Mouse (Mus musculus) splenic B cell, adult 2 months (primary cell): ENCODE measurements around the gene Zdhhc6.

Source experiments
- DNase-seq: peaks from one replicate; pipeline ENCODE4 v3.0.0-alpha.2; 2011; ENCODE audit warnings: low read depth, low spot score
- H3K27me3 ChIP-seq: 2 replicates; pipeline ENCODE4 v1.6.1; 2012; ENCODE audit warnings: mild to moderate bottlenecking, low read length, moderate library complexity, mixed read lengths; ENCODE audit not compliant: control insufficient read depth, poor library complexity, insufficient read depth, severe bottlenecking
- H3K36me3 ChIP-seq: 2 replicates; pipeline ENCODE4 v1.6.1; 2012; ENCODE audit warnings: mild to moderate bottlenecking, low read length, moderate library complexity, mixed read lengths; ENCODE audit not compliant: control insufficient read depth, poor library complexity, insufficient read depth, severe bottlenecking

Zdhhc6 gene

DNA sequence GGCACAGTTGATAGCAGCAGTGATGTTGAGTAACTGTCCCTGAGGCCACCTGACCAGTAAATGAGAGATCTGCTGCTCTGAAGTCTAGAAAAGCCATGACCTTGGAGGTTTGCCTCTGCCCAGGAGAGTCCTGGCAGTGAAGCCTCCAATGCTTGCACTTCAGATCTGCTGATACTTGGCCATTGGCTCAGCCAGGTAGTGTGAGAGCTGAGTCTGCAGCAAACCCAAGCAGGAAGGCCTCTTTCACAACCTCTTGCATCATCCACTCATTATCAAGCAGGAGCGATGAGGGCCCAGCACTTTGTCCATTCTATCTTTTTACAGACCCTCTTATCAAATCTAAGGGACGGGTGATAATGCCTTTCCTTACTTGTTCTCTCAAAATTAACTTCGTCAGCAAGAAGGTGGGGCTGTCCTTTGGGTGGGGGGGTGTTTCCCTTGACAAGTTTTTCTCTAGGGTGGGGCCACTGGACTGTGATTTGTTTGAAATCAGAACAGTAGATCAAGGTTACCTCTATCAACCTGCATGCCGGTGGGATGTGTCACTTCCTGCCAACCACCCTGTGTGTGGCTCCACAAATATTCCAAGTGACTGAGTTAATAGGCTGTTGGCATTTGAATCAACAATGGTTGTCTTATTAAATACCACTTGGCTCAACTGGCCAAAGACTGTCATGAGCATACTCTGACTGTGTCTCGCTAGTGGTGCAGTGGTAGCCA is 58.0 kb downstream of the Zdhhc6 start:
- Histone ChIP-seq H3K36me3 (no peaks in the 10 kb centered on the region), H3K27me3 (no peaks in the 10 kb centered on the region)
- no peak for DNase-seq

DNA sequence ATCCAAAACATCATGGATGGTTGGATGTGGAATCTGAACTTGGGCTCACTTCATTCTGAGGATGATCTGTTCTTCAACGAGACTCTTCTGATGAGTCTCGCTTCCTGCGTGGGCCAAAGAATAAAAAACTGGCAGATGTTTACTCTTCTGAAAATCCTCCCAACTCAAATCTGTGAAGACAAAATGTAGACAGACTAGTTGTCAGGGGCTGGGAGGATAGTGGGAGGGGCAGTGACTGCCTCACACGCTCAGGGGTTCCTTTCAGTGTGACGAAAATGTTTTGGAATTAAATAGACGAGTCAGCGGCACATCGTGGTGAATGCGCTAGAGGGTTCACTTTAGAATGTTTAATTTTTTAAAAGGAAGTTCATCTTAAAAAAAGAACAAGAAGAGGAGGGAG is 59.7 kb downstream of the Zdhhc6 start:
- Histone ChIP-seq H3K36me3 (no peaks in the 10 kb centered on the region), H3K27me3 (no peaks in the 10 kb centered on the region)
- DNase-seq = no peak

DNA sequence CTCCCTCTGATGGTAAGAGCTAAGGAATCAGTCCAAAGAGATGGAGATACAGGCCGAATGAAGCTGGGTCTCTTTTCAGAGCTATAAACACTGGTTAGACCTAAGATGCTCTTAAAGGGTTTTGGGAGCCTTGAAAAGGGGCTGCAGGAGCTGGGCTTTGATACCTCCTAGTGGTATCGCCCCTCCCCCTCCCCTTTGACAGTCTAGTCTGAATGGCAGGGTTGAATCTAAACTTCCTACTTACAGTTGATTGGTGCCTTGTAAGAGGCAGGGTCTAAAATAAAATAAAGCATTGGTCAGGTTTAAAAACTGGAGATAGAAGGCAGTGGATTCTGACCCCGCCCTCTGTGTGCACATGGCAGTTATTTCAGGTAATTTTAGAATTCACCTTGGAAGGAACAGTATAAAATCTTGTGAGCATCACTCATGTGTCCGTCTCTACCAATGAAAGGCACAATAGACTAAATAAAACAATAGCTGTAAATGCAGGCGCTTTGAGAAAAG is 61.3 kb downstream of the Zdhhc6 start:
- no peaks in the 10 kb centered on the region for H3K27me3 ChIP-seq
- H3K36me3 ChIP-seq = no peaks in the 10 kb centered on the region
- peak; percentile 52 for DNase-seq

DNA sequence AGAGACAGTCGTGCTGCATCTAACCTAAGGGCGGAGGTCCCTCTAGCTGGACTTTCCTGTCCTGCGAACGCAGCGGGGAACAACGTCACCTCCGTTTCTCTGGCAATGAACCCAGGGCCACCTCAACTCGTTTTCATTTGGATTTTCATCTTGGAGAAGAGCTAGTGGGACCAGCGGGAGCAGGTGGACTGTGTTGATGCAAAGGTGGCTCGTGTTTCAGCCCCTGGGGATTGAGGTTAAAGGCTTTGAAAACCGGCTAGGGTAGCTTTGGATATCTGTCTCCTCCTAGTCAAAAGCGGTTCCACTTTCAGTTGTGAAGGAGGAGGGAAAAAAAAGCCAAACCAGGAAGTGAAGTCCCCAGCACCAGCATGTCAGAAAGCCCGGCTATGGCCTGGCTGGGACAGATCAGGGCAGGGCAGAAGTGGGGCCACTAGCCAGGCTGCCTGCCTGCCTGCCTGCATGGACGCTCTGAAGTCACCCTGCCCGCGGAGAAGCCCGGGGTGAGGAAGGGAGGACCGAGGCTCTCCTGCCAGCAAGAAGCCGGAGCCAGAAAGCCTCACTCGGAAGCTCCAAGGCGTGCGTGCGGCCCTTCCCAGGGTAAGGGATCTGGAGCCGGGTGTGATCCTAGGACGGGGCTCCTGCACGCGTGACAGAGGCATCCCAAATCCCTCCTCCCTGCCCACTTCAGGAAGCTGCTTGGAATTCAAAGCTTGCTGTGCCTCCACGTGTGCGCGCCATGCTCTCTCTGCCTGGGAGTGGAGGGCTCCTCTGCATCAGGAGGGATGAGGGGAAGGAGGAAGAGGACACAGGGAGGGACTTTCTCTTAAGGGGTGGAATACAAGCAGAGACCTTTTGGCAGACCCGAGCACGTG is 62.0 kb downstream of the Zdhhc6 start:
- DNase-seq = peak; percentile 69
- Histone ChIP-seq H3K36me3 (no peaks in the 10 kb centered on the region), H3K27me3 (no peaks in the 10 kb centered on the region)

DNA sequence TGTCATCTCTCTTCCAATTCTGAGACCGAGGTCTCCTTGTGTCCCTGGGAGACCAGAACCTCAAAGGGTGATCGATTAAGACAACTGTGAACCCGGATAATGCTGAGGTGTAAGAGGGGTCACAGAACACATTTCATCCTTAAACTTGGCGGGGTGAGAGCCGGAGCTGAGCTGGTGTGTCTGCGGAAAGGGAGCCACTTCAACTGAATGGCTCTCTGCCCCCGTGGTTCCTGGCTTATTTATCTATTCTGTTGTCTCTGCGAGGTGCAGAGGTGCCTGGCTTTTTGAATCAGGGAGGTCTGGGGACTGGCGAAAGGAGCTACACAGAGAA is 62.6 kb downstream of the Zdhhc6 start:
- no peaks in the 10 kb centered on the region for H3K27me3 ChIP-seq
- no peak for DNase-seq
- no peaks in the 10 kb centered on the region for H3K36me3 ChIP-seq

DNA sequence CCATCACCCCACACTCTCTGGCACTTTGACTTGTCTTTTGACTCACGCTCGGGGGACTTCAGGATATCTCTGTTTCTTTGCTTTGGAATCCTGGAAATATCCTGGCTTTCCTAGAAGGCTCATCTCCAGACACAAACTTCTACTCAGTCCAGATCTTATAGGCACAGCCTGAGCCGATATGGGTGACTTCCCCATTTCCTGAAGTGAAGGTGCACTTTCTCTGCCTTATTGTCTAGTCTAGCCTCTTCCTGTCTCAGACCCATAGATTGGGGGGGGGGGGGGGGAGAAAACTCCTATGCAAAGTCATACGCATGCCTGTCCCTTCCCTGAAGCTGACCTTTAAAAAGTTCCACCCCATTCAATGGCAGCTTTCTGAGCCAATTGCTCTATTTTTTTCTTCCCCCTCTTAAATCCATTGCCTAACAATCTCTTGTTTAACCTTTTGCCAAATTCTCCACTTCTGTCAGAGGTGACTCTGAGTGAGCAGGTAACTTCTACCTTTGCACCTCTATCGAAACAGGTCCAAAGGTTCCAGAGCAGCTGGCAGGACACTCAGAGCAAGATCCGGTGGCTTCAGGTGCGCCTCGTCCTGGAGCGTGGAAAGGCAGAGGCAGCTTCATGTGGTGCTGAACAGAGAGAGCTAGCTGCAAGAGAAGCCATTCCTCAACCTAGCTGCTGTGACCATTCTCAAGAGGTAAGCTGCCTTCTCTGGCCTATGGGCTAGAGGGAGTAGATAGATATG is 64.3 kb downstream of the Zdhhc6 start, which contains the start of gene Acsl5:
Acsl5 (plus strand) TSS at position 556 of the 742 bp plus-strand sequence.
- H3K27me3 ChIP-seq = no peaks in the 10 kb centered on the region
- peak; percentile 30 for DNase-seq
- no peaks in the 10 kb centered on the region for H3K36me3 ChIP-seq

DNA sequence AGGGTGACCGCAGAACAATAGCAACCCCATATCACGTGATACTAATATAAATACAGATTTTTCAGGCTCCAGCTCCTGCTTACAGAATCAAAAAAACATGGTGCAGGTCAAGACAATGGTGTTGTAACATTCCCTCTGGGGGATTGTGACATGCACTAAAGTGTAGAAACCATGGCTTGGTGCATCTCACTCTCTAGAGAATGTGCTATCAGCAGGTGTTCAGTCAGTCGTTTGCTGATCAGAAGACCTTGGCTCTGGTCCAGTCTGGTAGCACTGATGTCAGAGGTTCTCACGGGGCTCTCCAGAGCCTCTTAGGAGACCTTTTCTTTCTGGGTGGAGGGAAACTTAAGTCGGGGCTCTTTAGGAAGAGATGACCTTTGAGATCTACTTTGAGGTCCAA is 65.4 kb downstream of the Zdhhc6 start:
- no peaks in the 10 kb centered on the region for H3K27me3 ChIP-seq
- H3K36me3 ChIP-seq = no peaks in the 10 kb centered on the region
- DNase-seq = no peak

DNA sequence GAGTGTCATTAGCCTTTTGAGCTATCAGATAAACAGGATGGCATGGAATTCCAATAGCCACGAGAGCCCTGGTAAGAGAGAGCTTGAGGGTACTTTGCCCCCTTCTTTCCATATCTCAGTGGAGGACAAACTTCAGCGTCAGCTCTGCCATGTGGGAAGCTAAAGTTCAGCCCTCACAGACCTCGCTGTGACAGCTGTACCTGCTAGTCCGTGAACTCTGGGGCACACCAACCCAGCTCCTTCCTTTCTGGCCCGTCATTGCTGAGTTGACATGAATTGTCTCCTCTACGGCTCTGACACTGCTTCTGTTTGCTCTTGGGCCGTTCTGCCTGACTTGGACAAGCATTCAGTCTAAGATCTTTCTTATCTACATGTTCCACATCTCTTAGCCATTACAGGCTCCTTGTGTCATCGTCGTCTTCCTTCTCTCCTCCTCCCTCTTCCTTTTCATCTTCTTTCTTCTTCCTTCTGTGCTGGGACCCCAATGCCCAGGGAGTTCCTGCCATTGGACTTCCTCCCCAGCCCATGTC is 67.8 kb downstream of the Zdhhc6 start:
- Histone ChIP-seq H3K36me3 (no peaks in the 10 kb centered on the region), H3K27me3 (no peaks in the 10 kb centered on the region)
- DNase-seq = no peak

DNA sequence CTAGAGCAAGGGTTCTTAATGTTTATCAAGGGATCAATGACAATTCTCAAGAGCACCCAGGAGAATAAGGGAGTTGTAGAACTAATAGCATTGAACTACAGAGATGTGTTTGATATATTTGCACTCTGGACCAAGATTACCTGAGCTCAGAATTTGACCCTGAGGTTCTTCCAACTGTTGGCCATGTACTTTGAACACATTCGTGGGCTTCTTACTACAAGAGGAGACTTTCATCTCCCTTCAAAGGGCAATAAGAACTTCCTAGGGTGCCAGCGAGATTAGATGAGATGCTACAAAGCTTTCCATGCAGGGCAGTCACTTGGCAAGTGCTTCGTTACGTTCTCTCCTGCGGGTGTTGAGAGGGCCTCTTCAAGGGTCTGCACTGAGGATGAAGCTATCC is 68.3 kb downstream of the Zdhhc6 start:
- Histone ChIP-seq H3K27me3 (no peaks in the 10 kb centered on the region), H3K36me3 (no peaks in the 10 kb centered on the region)
- DNase-seq = no peak

DNA sequence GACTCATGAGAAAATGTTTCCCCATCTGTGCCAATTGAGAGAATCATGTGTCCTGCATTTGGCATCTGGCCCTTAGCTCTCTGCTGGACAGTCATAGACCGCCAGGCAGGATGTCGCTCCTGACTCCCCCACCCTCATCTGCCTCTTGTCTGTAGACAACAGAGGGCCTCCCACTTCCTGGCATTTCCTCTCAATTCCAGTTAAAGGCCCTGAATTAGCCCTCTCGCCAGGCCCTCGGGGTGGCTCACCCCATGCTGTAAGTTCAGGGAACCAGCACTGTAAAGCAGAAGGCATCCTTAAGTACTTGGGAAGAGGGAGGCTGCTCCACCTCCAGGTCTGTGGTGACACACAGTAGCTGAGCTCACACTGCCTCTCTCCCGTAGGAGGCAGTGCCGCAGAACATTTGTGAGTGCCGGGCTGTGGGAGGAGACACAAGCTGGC is 71.0 kb downstream of the Zdhhc6 start:
- no peak for DNase-seq
- Histone ChIP-seq H3K36me3 (no peaks in the 10 kb centered on the region), H3K27me3 (no peaks in the 10 kb centered on the region)

DNA sequence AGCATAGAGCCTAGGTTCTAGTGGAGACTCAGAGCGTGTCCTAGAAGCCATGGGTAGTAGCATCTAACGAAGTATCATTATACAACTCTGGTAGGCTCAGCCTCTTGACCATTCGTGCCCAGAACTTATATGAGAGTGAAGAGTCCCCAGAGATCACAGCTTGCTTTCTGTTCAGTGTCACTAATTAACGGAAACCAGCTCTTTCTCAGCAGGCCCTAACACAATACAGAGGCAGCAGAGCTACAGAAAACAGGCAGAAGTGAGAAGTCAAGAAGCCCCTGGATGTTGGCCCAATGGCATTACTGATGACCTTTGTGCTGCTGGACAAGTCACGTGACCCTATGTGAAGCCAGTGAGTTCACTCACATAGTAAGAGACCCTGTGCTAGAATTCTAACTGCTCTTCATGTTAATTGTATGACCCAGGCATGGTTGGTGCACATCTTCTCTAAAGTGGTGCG is 74.6 kb downstream of the Zdhhc6 start, which contains the start of gene Gucy2g:
Gucy2g (minus strand) TSS at position 51 of the 460 bp plus-strand sequence.
- no peaks in the 10 kb centered on the region for H3K27me3 ChIP-seq
- no peaks in the 10 kb centered on the region for H3K36me3 ChIP-seq
- no peak for DNase-seq

DNA sequence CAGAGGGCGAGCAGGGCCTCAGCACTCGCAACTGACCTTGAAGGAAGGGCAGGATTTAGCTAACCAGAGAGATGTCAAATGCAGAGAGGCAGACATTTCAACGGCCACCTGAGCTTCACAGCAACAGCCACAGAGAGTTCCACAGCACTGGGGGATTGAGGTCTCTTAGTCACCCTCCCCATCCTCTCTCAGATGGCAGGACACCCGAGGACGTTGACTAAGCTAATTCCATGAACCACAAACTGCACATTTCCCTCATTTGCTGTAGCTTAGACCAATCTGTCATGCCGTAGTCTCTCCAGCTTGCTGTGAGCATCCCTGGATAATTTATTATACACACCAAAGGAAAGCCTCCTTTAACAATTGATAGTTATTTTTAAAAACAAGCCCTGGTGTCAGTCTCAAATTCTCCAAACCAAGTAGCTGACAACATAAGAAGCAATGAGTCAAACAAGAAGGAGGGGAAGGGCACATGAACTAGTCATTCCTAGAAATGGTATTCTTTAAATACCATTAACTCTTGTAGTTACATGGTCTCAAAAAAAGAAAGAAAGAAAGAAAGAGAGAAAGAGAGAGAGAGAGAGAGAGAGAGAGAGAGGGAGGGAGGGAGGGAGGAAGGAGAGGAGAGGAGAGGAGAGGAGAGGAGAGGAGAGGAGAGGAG is 75.9 kb downstream of the Zdhhc6 start:
- Histone ChIP-seq H3K36me3 (no peaks in the 10 kb centered on the region), H3K27me3 (no peaks in the 10 kb centered on the region)
- DNase-seq = no peak

DNA sequence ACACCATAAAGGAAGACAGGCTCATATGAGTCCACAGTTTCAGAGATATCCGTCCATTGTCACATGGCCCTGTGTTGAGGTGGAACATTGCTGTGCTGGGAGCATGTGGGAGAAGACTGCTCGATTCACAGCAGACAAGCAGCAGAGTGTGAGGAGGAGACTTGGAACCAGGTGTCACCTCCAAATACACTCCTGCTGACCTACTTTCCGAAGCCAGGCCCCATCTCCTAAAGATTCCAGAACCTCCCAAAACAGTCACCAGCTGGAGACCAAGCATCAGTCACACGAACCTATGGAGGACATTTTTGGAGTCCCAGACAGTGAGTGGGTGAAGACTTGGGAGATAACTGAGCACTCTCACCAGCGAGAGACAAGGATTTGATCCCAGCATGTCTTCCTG is 79.3 kb downstream of the Zdhhc6 start:
- no peaks in the 10 kb centered on the region for H3K36me3 ChIP-seq

DNA sequence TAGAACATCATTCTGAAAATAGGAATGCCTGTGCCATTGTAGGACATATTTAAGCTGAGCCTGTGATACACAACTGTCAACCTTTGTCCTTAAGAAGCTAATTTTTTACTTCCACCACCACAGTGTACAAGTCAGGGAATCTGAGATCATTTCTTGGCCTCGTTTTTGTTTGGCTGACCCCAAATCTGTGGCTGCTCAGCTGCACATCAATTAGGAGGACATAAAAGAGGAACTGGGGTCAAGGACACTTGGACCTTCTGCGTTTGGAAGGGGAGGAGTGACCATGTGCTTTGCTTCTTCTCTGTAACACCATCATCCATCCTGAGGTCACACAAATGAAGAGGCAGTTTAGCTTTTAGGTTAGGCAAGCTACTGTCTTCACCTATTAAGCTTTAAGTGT is 79.8 kb downstream of the Zdhhc6 start:
- Histone ChIP-seq H3K27me3 (no peaks in the 10 kb centered on the region), H3K36me3 (no peaks in the 10 kb centered on the region)
- no peak for DNase-seq

More for the DNA sequence above, 79.3 kb downstream of the Zdhhc6 start:
- DNase-seq = no peak
- no peaks in the 10 kb centered on the region for H3K27me3 ChIP-seq
